Mouse (Mus musculus): ENCODE measurements around the gene Kcnd2.

Kcnd2 gene

GRCm38 (mm10) chr6:21424202-21424785, 209.0 kb downstream of the Kcnd2 start:
- no peak for DNase-seq

GRCm38 (mm10) chr6:21431120-21431519, 215.8 kb downstream of the Kcnd2 start:
- no peak for DNase-seq

- no peak for DNase-seq
Observed at GRCm38 (mm10) chr6:21464719-21465118, 249.4 kb downstream of the Kcnd2 start.

GRCm38 (mm10) chr6:21471891-21472544, 256.7 kb downstream of the Kcnd2 start:
- DNase-seq, result no peak

- DNase-seq, result no peak
Observed at GRCm38 (mm10) chr6:21482714-21483113, 267.4 kb downstream of the Kcnd2 start.

GRCm38 (mm10) chr6:21488536-21488935, 273.2 kb downstream of the Kcnd2 start:
- DNase-seq, result no peak

GRCm38 (mm10) chr6:21502921-21503320, 287.6 kb downstream of the Kcnd2 start:
- DNase-seq, result no peak

- no peak for DNase-seq
Observed at GRCm38 (mm10) chr6:21510621-21511239, 295.4 kb downstream of the Kcnd2 start.

GRCm38 (mm10) chr6:21520351-21520750, 305.0 kb downstream of the Kcnd2 start:
- DNase-seq, result no peak

- no peak for DNase-seq
Observed at GRCm38 (mm10) chr6:21527489-21528074, 312.3 kb downstream of the Kcnd2 start.

GRCm38 (mm10) chr6:21534009-21534408, 318.7 kb downstream of the Kcnd2 start:
- DNase-seq, result no peak

GRCm38 (mm10) chr6:21534820-21535219, 319.5 kb downstream of the Kcnd2 start:
- no peak for DNase-seq

GRCm38 (mm10) chr6:21551501-21551900, 336.2 kb downstream of the Kcnd2 start:
- no peak for DNase-seq

GRCm38 (mm10) chr6:21570964-21571363, 355.7 kb downstream of the Kcnd2 start:
- DNase-seq, result no peak

- DNase-seq, result no peak
Observed at GRCm38 (mm10) chr6:21590156-21590555, 374.9 kb downstream of the Kcnd2 start.

- no peak for DNase-seq
Observed at GRCm38 (mm10) chr6:21597424-21597823, 382.1 kb downstream of the Kcnd2 start.

- DNase-seq, result no peak
Observed at GRCm38 (mm10) chr6:21609381-21610059, 394.2 kb downstream of the Kcnd2 start.

GRCm38 (mm10) chr6:21629989-21630388, 414.7 kb downstream of the Kcnd2 start:
- DNase-seq, result no peak

GRCm38 (mm10) chr6:21655681-21656080, 440.4 kb downstream of the Kcnd2 start:
- DNase-seq, result no peak

- DNase-seq, result no peak
Observed at GRCm38 (mm10) chr6:21664135-21664534, 448.8 kb downstream of the Kcnd2 start.

GRCm38 (mm10) chr6:21664638-21665037, 449.3 kb downstream of the Kcnd2 start:
- DNase-seq, result no peak

GRCm38 (mm10) chr6:21684252-21684651, 468.9 kb downstream of the Kcnd2 start:
- peak; percentile 4 for DNase-seq

- no peak for DNase-seq
Observed at GRCm38 (mm10) chr6:21686388-21686787, 471.1 kb downstream of the Kcnd2 start.
